Mouse (Mus musculus) C3H10T1/2 (cell line): ENCODE measurements around the gene Vgf. TPM values are rescaled to one million over a fixed set of nuclear protein-coding genes. Genes with fewer than 3 reads are reported as not detected.

Experiments
- polyA plus RNA-seq, 2 experiments: library from polyadenylated mRNA; unstranded; fragments of >200 nt; fragmentation: generic; extraction: Trizol; gene quantifications; one replicate each; pipeline ENCODE4 v1.2.1; 2012; ENCODE audit warnings: missing spikeins in 2 of 2

Gene Vgf
- under 1 TPM; 0.06 to 0.27 TPM for polyA plus RNA-seq

GRCm38 (mm10) chr5:137026092-137026491 is at the start of gene Vgf:
TSS of gene Vgf (plus strand) at chr5:137026392.

GRCm38 (mm10) chr5:136986695-136987137 is 39.5 kb upstream of the Vgf start, which contains the start of gene Plod3:
TSS of gene Plod3 (plus strand) at chr5:136987019.

GRCm38 (mm10) chr5:136987934-136988271 is 38.3 kb upstream of the Vgf start, which contains the start of gene Znhit1:
TSS of gene Znhit1 (minus strand) at chr5:136988021.

GRCm38 (mm10) chr5:137045402-137046323 is 19.5 kb downstream of the Vgf start, which contains the start of gene Ap1s1:
TSS of gene Ap1s1 (minus strand) at chr5:137046135.

GRCm38 (mm10) chr5:137072079-137072960 is 46.1 kb downstream of the Vgf start, which contains the start of gene Serpine1:
TSS of gene Serpine1 (minus strand) at chr5:137072268.

Other genes starting within 250 kb of the Vgf start
- gene Col26a1, start 143.2 kb upstream of the Vgf start, polyA plus RNA-seq: under 1 TPM in 1 of 2 experiments, not detected in 1; 0.71 TPM
- 10 to 100 TPM; 62.7 to 70.5 TPM for gene Ift22, start 118.2 kb upstream of the Vgf start, polyA plus RNA-seq
- 100 to 1,000 TPM; 331 to 358 TPM for gene Fis1, start 73.1 kb upstream of the Vgf start, polyA plus RNA-seq
- gene Cldn15, start 59.8 kb upstream of the Vgf start, polyA plus RNA-seq: under 1 TPM; 0.13 to 0.53 TPM
- 100 to 1,000 TPM in 1 of 2 experiments, 10 to 100 TPM in 1; 67.6 to 114 TPM for gene Plod3, start 39.4 kb upstream of the Vgf start, polyA plus RNA-seq
- 100 to 1,000 TPM; 105 to 169 TPM for gene Znhit1, start 38.4 kb upstream of the Vgf start, polyA plus RNA-seq
- gene Ap1s1, start 19.7 kb downstream of the Vgf start, polyA plus RNA-seq: 100 to 1,000 TPM; 195 to 337 TPM
- gene Serpine1, start 45.9 kb downstream of the Vgf start, polyA plus RNA-seq: 1 to 10 TPM; 2.4 to 9.3 TPM
- gene Trim56, start 89.8 kb downstream of the Vgf start, polyA plus RNA-seq: 1 to 10 TPM in 1 of 2 experiments, under 1 TPM in 1; 0.49 to 8.3 TPM
- not detected for gene Muc3, start 122.9 kb downstream of the Vgf start, polyA plus RNA-seq
- not detected for gene Muc3a, start 186.0 kb downstream of the Vgf start, polyA plus RNA-seq